Mouse (Mus musculus): ENCODE results near the gene Ank3. TPM values are rescaled to one million over a fixed set of nuclear protein-coding genes. Genes with fewer than 3 reads are reported as not detected.

Ank3 gene
- polyA plus RNA-seq, 1 experiment from 2014 or later: 34.9 TPM

DNA sequence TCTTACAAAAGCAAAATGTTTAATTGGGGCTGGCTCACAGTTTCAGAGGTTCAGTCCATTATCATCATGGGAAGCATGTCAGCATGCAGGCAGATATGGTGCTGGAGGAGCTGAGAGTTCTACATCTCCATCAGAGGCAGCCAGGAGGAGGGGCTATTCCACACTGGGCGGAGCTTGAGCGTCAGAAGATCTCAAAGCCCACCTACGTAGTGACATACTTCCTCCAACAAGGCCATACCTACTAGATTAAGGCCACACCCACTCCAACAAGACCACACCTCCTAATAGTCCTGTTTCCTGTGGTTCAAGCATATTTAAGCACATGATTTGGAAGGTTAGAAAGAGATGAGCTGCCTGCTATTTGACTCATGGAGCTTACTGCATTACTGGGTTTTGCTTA, 25.5 kb downstream of the Ank3 start:
- no peaks in the 10 kb centered on the region for H3K9me3 ChIP-seq (replicated peaks)
- no peaks in the 10 kb centered on the region for H3K36me3 ChIP-seq
- H3K27ac ChIP-seq (replicated peaks): no peak overlapping the region
- WGBS: 90% methylated on average over 3 of the region's 3 CpGs
- H3K4me3 ChIP-seq: no peak overlapping the region
- no peaks in the 10 kb centered on the region for H3K27me3 ChIP-seq (ENCODE audit: low read depth, poor library complexity, severe bottlenecking)
- H3K4me1 ChIP-seq: no peaks in the 10 kb centered on the region
- DNase-seq (ENCODE audit: low spot score): no peak

DNA sequence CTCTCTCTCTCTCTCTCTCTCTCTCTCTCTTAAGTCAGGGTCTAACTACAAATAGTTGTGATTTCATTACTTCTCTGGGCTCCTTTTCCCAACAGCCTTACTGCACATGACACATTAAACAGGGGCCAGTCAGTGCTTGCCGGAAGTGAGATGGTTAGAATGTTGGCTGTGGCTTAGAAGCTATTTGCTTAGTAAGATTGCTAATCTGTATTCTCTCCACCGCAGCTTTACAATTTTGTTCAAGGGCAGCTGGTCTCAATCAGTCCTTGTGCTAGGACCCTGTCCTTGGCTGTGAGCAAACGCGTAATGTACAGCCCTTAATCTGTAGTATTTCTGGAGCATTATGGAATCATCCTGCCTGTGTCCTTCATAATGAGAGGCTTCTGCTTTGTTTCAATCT, 31.6 kb downstream of the Ank3 start:
- Histone ChIP-seq H3K36me3 (no peaks in the 10 kb centered on the region), H3K27ac (replicated peaks) (no peak overlapping the region), H3K9me3 (replicated peaks) (no peaks in the 10 kb centered on the region), H3K4me1 (no peaks in the 10 kb centered on the region), H3K4me3 (no peak overlapping the region), H3K27me3 (ENCODE audit: low read depth, poor library complexity, severe bottlenecking) (no peaks in the 10 kb centered on the region)
- no peak for DNase-seq (ENCODE audit: low spot score)
- 92% methylated on average over 4 of the region's 4 CpGs for WGBS

DNA sequence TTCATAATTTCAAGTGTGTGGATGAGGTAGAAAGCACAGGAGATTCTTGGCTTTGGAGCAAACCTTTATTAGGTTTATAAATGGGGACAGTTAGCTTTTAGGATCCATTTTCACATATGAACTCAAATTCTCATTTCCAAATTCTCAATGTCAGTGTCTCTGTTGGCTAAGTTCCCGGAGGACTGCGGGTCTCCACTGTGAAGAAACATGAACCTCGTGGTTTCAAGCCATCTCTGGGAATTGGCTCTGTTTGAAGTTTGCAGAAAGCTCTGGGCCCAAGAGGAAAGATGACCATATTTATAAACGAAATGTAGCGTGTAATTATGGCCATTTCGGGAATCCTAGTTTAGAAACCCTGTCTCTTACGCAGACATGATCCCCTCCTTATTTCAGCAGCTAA, 32.5 kb downstream of the Ank3 start:
- H3K4me1 ChIP-seq: no peaks in the 10 kb centered on the region
- no peaks in the 10 kb centered on the region for H3K27me3 ChIP-seq (ENCODE audit: low read depth, poor library complexity, severe bottlenecking)
- H3K36me3 ChIP-seq: no peaks in the 10 kb centered on the region
- no peak overlapping the region for H3K27ac ChIP-seq (replicated peaks)
- no peak overlapping the region for H3K4me3 ChIP-seq
- WGBS: 91% methylated on average over 7 of the region's 7 CpGs
- no peak for DNase-seq (ENCODE audit: low spot score)
- no peaks in the 10 kb centered on the region for H3K9me3 ChIP-seq (replicated peaks)

DNA sequence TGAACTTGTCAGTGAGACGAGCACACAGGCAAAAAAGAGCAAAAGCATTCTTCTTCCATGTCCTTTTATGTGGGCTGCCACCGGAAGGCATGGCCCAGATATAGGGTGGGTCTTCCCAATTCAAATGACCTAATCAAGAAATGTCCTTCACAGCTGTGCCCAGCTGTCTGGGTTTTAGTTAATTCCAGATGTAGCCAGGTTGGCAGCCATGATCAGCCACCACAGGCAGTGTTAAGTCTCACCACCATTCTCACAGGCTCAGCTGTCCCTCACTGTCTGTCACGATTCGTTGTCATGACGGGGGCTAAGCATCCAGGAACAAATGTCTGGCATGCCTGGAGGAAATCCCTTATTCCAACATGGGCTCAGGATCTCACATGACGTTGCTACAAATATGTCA, 36.6 kb downstream of the Ank3 start:
- Histone ChIP-seq H3K36me3 (no peaks in the 10 kb centered on the region), H3K4me1 (no peaks in the 10 kb centered on the region), H3K9me3 (replicated peaks) (no peaks in the 10 kb centered on the region), H3K4me3 (no peak overlapping the region), H3K27me3 (ENCODE audit: low read depth, poor library complexity, severe bottlenecking) (no peaks in the 10 kb centered on the region), H3K27ac (replicated peaks) (no peak overlapping the region)
- WGBS: 85% methylated on average over 6 of the region's 6 CpGs
- no peak for DNase-seq (ENCODE audit: low spot score)

DNA sequence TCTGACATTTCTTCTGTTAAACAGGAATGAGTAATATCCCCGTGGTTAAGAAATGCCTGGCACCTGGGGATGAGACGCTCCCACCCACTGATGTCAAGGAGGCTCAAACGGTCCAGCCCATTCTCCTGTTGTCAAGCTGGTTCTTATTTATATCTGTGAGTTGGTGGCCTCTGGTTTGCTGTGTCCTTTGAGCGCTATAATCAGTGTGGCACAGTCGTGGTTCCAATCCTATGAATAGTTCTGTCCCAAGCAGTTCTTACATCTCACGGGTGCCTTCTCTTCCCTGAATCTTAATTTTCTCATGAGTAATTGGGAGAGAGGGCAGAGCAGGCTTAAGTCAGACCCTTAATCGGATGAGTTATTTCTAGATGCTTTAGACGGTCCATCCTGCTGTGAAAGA, 40.9 kb downstream of the Ank3 start:
- Histone ChIP-seq H3K4me3 (no peak overlapping the region), H3K27ac (replicated peaks) (no peak overlapping the region), H3K27me3 (ENCODE audit: low read depth, poor library complexity, severe bottlenecking) (no peaks in the 10 kb centered on the region), H3K36me3 (no peaks in the 10 kb centered on the region), H3K9me3 (replicated peaks) (no peaks in the 10 kb centered on the region), H3K4me1 (no peaks in the 10 kb centered on the region)
- no peak for DNase-seq (ENCODE audit: low spot score)
- WGBS: 83% methylated on average over 8 of the region's 8 CpGs

DNA sequence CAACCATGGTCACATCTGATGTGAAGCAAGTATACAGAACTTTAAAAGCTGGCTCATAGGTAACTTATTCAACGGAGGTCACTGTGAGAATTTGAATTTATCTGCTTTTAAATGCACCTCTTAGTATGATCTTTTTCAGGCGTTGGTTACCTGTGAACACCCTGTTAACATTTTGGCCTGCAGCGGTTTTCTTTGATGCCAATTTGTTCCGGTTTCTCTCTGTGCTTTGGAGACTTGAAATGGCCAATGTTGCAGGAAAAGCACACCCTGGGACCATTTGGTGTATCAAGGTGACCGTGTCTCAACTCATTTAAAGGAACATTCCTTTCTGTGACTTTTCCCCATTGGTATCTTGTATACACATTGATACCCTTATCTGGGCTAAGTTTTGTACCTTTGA, 46.0 kb downstream of the Ank3 start:
- Histone ChIP-seq H3K36me3 (no peaks in the 10 kb centered on the region), H3K9me3 (replicated peaks) (no peaks in the 10 kb centered on the region), H3K4me1 (peaks cover 5% of the 10 kb centered on the region; the same call in 1 of the 2 replicates), H3K4me3 (no peak overlapping the region), H3K27ac (replicated peaks) (no peak overlapping the region), H3K27me3 (ENCODE audit: low read depth, poor library complexity, severe bottlenecking) (no peaks in the 10 kb centered on the region)
- DNase-seq (ENCODE audit: low spot score): no peak
- WGBS: 90% methylated on average over 5 of the region's 5 CpGs

DNA sequence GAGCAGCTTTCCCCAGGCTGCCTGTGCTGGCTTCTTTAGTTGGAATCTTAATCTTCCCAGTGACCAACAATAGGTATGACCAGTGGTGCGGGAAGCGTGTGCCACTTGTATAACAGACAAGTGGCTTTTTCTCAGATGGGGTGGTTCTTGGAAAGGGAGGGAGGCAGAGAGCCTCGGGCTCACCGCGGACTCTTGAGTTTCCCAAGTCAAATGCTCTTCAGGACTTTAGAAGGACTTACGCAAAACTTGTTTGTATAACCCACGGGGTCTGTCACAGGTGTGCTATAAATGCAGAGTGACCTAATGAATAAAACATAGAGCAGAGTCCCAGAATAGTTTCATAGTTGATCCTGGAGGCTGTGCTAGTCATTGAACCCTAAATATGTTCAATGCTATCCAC, 47.4 kb downstream of the Ank3 start:
- Histone ChIP-seq H3K27ac (replicated peaks) (no peak overlapping the region), H3K4me1 (peaks cover 5% of the 10 kb centered on the region; the same call in 1 of the 2 replicates), H3K4me3 (no peak overlapping the region), H3K27me3 (ENCODE audit: low read depth, poor library complexity, severe bottlenecking) (no peaks in the 10 kb centered on the region), H3K9me3 (replicated peaks) (no peaks in the 10 kb centered on the region), H3K36me3 (no peaks in the 10 kb centered on the region)
- no peak for DNase-seq (ENCODE audit: low spot score)
- WGBS: 63% methylated on average over 7 of the region's 7 CpGs

DNA sequence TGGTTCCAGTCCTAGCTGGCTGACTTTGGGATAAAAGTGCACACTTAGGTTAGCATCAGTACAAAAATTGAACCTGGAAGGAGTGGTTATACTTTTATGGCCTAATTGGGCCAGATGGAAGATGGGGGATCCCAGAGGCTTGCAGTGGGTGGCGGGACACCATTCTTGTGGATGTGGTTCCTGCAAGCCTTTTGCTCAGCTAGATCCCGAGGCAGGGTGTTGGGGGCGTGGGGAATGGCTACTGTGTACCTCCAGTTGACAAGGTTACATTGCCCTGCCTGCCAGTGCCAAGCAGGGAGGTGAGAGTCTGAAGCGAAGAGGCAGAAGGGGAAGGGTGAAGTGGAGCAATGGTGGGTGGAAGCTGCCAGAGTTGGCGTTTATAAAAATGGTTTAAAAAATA, 48.0 kb downstream of the Ank3 start:
- WGBS: 83% methylated on average over 5 of the region's 5 CpGs
- H3K27me3 ChIP-seq (ENCODE audit: low read depth, poor library complexity, severe bottlenecking): no peaks in the 10 kb centered on the region
- no peaks in the 10 kb centered on the region for H3K9me3 ChIP-seq (replicated peaks)
- no peaks in the 10 kb centered on the region for H3K36me3 ChIP-seq
- H3K4me3 ChIP-seq: no peak overlapping the region
- H3K4me1 ChIP-seq: peaks cover 5% of the 10 kb centered on the region; the same call in 1 of the 2 replicates
- no peak for DNase-seq (ENCODE audit: low spot score)
- H3K27ac ChIP-seq (replicated peaks): no peak overlapping the region

DNA sequence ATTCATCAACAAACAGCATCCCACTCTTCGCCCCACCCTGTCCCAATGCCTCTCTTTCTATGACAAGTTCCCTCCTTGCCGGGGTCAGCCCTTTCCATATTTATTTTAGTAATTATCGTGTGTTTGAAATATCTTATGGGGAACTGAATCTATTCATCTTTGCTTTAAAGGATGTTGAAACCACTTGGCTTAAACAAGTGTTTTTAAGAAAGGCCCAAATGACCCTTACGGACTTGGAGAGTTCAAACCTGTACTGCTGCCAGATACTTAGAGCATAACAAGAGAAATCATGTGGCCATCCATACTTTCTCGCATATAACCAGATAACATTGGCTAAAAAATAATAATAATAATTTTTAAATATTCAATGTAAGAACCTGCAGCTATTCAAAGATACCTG, 48.7 kb downstream of the Ank3 start:
- Histone ChIP-seq H3K4me1 (peaks cover 5% of the 10 kb centered on the region; the same call in 1 of the 2 replicates), H3K4me3 (no peak overlapping the region), H3K27ac (replicated peaks) (no peak overlapping the region), H3K36me3 (no peaks in the 10 kb centered on the region), H3K27me3 (ENCODE audit: low read depth, poor library complexity, severe bottlenecking) (no peaks in the 10 kb centered on the region), H3K9me3 (replicated peaks) (no peaks in the 10 kb centered on the region)
- no peak for DNase-seq (ENCODE audit: low spot score)
- WGBS: 93% methylated on average over 5 of the region's 5 CpGs

GRCm38 (mm10) chr10:69448174-69448573, 49.6 kb downstream of the Ank3 start:
- Histone ChIP-seq H3K27ac (replicated peaks) (no peak overlapping the region), H3K4me1 (peaks cover 5% of the 10 kb centered on the region; the same call in 1 of the 2 replicates), H3K4me3 (no peak overlapping the region), H3K9me3 (replicated peaks) (no peaks in the 10 kb centered on the region), H3K27me3 (ENCODE audit: low read depth, poor library complexity, severe bottlenecking) (no peaks in the 10 kb centered on the region), H3K36me3 (no peaks in the 10 kb centered on the region)
- 83% methylated on average over 3 of the region's 3 CpGs for whole genome bisulfite sequencing
- no peak for DNase-seq (ENCODE audit: low spot score)

DNA sequence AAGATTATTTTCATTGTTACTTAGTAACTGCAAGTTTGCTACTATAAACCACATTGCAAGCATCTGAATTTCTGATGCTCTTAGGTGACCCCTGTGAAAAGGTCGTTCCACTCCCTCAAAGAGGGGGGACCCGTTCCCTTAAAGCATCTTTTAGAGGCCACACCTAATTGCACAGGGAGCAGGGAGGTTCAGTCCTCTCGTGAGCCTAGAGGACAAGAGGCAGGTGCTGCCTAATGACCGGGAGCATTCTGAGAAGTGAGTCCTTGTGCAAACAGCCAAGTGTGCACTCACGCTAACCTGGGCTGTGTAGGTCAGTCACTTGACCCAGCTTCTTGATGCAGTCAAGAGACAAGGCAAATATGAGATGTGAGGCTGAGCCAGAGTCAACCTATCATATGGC, 52.4 kb downstream of the Ank3 start:
- WGBS: 79% methylated on average over 5 of the region's 5 CpGs
- no peak for DNase-seq (ENCODE audit: low spot score)

GRCm38 (mm10) chr10:69452180-69452977, 53.8 kb downstream of the Ank3 start:
- H3K4me3 ChIP-seq: no peak overlapping the region
- 60% methylated on average over 9 of the region's 9 CpGs for WGBS
- no peaks in the 10 kb centered on the region for H3K27me3 ChIP-seq (ENCODE audit: low read depth, poor library complexity, severe bottlenecking)
- peak; percentile 34 for DNase-seq (ENCODE audit: low spot score)
- no peaks in the 10 kb centered on the region for H3K36me3 ChIP-seq
- no peaks in the 10 kb centered on the region for H3K9me3 ChIP-seq (replicated peaks)
- H3K4me1 ChIP-seq: no peaks in the 10 kb centered on the region
- no peak overlapping the region for H3K27ac ChIP-seq (replicated peaks)

More for the DNA sequence above, 52.4 kb downstream of the Ank3 start:
- no peaks in the 10 kb centered on the region for H3K27me3 ChIP-seq (ENCODE audit: low read depth, poor library complexity, severe bottlenecking)
- H3K4me3 ChIP-seq: no peak overlapping the region
- H3K9me3 ChIP-seq (replicated peaks): no peaks in the 10 kb centered on the region
- H3K4me1 ChIP-seq: no peaks in the 10 kb centered on the region
- no peaks in the 10 kb centered on the region for H3K36me3 ChIP-seq
- H3K27ac ChIP-seq (replicated peaks): no peak overlapping the region

DNA sequence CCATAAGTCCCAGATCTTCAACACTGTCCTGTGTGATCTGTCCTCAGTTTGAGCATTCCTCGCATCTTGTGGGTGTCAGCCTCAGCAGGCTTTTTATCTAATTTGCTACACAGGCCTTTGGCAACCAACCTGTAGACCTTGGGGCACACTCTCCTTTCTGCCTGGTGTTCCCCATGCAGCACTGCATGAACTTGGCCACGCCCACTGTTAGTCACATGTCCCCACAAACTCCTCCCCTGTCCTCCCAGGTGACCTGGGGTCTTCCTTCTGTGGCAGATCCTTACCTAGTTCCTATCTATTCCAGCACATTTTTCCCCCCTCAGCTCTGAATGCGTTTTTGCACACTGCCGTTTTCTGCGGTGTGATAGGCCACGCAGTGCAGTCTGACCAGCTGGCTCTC, 55.0 kb downstream of the Ank3 start:
- WGBS: 87% methylated on average over 6 of the region's 6 CpGs
- H3K9me3 ChIP-seq (replicated peaks): no peaks in the 10 kb centered on the region
- H3K36me3 ChIP-seq: no peaks in the 10 kb centered on the region
- DNase-seq (ENCODE audit: low spot score): no peak
- H3K4me3 ChIP-seq: no peak overlapping the region
- no peak overlapping the region for H3K27ac ChIP-seq (replicated peaks)
- no peaks in the 10 kb centered on the region for H3K4me1 ChIP-seq
- no peaks in the 10 kb centered on the region for H3K27me3 ChIP-seq (ENCODE audit: low read depth, poor library complexity, severe bottlenecking)

Measured in midbrain, embryonic 10.5 days (tissue).